Mouse (Mus musculus): ENCODE data around the gene 4930442H23Rik.
"Not testable (repeated sequence)": the region's sequence is repeated elsewhere in the genome, so short reads cannot be mapped to it uniquely, and the experiment has no call there.

Gene 4930442H23Rik

DNA sequence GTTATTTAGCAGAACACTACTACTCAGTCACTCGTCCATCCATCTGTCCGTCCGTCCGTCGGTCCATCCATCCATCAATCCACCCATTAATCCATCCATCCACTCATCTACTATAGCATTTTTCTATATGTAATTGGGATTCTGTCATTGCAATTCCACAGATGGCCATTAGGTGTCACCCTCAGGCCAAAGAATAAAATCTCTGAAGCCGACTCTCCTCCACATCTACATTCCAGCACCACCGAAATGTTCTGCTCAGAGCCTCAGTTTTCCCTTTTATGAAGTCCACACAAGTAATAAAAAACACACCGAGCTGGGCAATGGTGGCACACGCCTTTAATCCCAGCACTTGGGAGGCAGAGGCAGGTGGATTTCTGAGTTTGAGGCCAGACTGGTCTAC is 14.6 kb upstream of the 4930442H23Rik start:
- peak in 1 of 2 experiments; percentile 60 for DNase-seq (ENCODE audit: low spot score in 2 of 2)

DNA sequence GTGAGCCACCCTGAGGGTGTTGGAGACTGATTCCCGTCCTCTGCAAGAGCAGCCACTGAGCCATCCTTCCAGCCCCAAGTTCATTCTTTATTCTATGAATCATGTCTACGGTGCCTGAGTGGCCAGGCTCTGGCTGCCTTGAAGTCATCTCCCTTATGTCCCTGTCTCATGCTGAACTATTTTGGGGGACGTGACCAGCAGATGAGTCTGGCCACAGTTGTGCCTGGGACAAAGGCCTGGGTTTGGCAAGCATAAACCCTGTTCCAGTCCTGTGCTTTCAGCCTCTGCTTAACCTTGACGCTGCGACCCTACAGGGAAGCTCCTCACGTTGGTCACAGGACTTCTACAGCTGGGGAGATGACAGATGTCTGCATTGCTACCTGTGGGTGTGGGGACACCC is 13.7 kb upstream of the 4930442H23Rik start:
- no peak for DNase-seq (ENCODE audit: low spot score in 2 of 2)

DNA sequence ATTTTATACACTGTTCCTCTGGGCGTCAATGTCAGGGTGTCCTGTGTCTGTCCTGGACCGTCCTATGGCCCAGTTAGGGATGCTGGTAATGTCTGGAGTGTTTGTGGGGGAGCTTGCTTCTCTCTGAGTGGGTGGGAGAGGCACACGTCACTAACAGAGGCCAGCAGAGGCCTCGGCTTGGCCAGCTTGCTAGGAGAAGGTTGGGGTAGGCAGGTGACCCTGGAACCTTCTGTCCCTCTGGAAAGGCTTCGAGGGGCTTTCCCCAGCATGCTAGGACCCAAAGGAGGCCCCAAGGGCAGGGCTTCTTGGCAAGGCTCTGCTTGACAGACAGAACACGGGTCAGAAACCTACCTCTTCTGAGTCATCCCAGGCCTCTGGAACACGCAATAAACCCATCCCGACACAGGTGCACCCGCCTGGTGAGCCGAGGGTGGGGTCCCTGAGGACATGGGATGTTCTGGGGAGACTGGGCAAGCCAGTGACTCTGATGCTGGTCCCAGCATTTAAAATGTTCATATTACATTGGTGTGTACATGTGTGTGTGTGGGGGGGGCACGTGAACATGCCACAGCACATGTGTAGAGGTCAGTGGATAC is 12.9 kb upstream of the 4930442H23Rik start:
- DNase-seq (ENCODE audit: low spot score in 2 of 2) = no peak

DNA sequence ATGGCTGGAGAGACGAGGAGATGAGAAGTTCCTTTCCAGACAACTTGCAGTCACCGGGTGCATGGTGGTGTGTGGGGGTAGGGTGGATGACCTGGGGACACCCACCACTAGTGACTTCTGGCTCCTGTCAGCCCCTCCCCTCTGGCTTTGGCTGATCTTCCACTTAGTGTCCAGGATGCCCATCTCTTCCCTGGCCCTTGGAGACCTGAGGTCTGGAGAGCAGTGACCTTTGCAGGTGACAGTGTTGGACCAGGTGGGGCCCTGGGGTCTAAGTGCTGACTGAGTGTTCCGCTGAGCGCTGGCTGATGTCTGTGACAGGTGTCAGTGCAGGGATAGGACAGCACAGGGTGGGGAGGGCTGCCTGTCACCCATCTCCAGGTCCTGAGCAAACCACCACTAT is 11.7 kb upstream of the 4930442H23Rik start:
- no peak for DNase-seq (ENCODE audit: low spot score in 2 of 2)

DNA sequence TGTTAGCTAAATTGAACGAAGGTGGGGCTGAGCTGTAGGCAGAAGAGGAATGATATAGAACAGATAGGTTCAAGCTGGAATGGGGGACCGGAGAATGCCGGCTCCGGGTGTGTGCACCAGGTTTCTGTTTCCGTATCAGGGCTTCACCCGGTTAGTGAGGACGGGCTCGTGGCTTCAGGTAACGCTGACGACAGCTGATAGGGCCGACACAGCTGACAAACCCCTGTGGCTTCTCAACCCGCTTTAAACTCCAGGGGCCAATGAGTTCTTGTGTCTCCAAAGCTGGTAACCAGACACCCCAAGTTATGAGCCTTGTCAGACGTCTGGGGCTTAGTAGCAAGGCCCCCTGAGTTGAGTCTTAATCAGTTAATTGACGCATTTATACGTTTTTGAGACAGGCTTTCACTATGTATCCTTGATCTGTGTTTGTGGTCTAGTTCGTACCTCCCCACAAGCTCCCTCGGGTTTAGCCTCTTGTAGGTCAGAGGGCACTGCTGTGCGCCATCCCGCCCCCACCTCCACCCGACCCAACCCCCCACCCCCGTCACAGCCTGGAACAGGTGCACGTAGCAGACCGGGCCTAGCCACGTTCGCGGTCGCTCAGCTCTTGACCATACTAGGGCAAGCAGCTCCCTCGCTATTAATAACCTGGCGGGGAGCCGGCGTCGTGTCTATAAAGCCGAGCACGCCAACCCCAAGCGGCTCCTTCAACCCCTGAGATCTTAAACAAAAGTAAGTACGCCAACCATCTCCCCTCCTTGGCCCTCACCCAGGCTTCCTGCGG is 10.5 kb upstream of the 4930442H23Rik start:
- DNase-seq (ENCODE audit: low spot score in 2 of 2) = peak; percentile 73 to 74

- DNase-seq (ENCODE audit: low spot score in 2 of 2) = peak in 1 of 2 experiments; percentile 41
Observed at GRCm38 (mm10) chr10:81192968-81193501, 9.4 kb upstream of the 4930442H23Rik start.

GRCm38 (mm10) chr10:81192270-81192967 is 8.8 kb upstream of the 4930442H23Rik start:
- DNase-seq (ENCODE audit: low spot score in 2 of 2) = peak; percentile 85 to 87

DNA sequence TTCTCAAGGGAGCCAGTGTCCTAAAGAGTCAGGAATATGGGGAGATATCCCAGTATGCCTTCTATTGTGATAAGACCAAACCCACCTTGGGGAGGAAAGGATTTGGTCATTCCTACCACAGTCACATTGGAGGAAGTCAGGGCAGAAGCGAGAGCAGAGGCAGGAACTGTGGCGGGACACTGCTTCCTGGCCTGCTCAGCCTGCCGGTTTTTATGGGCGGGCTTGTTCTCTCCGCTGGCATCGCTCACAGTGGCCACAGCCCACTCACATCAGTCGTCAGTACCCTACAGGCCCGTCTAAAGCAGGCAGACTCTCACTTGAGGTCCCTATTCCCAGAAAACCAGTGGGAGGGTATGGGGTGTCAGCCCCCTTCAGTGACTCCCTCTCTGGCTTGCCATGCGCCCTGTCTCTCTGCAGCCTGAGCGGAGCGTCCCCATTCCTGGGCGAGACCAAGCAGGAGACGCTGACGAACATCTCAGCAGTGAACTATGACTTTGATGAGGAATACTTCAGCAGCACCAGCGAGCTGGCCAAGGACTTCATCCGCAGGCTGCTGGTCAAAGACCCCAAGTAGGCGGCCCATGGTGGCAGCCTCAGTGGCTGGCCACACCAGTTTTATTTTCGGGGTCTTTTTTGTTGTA is 7.8 kb upstream of the 4930442H23Rik start:
- no peak for DNase-seq (ENCODE audit: low spot score in 2 of 2)

- no peak for DNase-seq (ENCODE audit: low spot score in 2 of 2)
Observed at GRCm38 (mm10) chr10:81190912-81191321, 7.3 kb upstream of the 4930442H23Rik start.

DNA sequence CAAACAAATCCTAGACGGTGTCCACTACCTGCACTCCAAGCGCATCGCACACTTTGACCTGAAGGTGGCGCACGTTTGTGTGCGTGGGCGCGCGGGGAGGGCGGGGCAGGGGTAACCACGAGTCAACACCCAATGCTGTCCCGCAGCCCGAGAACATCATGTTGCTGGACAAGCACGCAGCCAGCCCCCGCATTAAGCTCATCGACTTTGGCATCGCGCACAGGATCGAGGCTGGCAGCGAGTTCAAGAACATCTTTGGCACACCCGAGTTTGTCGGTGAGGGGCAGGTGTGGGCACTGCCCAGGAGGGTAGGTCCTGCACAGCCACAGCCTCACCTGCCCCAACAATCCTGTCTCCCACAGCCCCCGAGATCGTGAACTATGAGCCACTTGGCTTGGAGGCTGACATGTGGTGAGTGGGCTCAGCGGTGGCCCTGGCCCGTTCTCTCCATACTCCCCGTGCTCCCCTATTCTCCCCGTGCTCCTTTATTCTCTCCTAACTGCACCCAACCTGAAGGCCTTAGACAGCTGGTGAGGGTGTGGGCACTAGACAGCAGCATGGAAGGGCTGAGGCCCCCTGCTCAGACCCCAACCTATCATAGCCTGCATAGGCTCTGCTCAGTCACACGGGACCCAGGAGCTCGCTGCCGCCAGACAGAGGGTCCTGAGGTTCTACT is 6.7 kb upstream of the 4930442H23Rik start:
- no peak for DNase-seq (ENCODE audit: low spot score in 2 of 2)

DNA sequence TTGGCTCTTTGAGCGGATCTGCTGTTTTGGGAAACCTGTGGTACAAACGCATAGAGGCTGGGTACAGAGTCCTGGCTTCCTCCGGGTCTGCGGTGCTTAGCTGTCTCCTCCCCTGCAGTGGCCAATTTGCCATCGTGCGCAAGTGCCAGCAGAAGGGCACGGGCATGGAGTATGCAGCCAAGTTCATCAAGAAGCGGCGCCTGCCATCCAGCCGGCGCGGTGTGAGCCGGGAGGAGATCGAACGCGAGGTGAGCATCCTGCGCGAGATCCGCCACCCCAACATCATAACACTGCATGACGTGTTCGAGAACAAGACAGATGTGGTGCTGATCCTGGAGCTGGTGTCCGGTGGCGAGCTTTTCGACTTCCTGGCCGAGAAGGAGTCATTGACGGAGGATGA is 6.2 kb upstream of the 4930442H23Rik start:
- no peak for DNase-seq (ENCODE audit: low spot score in 2 of 2)

GRCm38 (mm10) chr10:81187161-81187560 is 3.5 kb upstream of the 4930442H23Rik start:
- no peak for DNase-seq (ENCODE audit: low spot score in 2 of 2)

- no peak for DNase-seq (ENCODE audit: low spot score in 2 of 2)
Observed at GRCm38 (mm10) chr10:81184765-81185164, 1.1 kb upstream of the 4930442H23Rik start.

DNA sequence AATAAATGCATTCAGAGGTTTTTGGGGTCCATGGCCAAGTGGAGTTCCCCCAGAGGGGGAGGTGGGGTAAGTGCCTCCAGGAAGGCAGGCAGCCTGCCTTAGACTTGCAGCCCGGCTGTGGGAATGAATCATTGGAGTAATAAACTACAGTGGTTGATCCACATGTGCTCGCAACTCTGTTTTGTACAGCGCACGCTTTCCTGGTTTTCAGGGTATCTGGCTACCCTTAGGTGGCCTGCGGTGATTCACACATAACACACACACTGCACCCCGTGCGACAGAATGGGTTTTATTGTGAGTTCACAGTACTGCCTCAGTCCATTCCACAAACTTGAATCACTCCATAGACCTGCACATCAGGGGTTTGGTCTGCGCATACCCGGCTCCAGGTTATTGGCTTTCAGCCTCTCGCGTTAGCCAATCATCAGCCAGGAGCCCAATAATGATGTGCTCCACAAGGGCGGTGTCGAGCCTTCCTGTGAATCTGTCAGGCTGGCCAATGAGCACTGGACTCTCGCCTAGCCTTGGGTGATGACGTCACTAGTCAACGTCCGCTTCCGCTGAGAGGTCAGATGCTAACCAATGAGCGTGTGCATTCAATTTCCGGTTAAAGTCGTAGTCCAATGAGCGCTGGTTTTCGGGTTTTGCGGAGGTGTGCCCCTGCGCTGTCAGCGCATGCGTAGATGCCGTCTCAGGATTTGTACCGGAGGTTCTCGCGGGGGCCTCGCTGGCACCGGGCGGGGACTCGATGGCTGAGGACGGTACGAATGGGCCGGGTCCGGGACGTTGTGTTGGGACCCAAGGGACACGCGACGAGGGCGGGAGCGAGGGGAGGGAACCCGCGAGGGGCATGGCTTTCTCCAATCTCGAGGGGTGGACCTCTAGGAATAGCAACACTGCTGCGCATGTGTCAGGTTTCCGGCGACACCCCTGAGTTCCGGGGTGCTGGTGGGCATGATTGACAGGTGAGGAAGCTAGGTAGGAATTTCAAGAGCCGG is 1.0 kb downstream of the 4930442H23Rik start, which contains the start of gene Dapk3:
Dapk3 (plus strand) TSS at position 670 of the 998 bp plus-strand sequence.
- DNase-seq (ENCODE audit: low spot score in 2 of 2) = peak; percentile 96 to 97

- DNase-seq (ENCODE audit: low spot score in 2 of 2) = not testable (repeated sequence)
Observed at GRCm38 (mm10) chr10:81181860-81182259, 1.8 kb downstream of the 4930442H23Rik start.

DNA sequence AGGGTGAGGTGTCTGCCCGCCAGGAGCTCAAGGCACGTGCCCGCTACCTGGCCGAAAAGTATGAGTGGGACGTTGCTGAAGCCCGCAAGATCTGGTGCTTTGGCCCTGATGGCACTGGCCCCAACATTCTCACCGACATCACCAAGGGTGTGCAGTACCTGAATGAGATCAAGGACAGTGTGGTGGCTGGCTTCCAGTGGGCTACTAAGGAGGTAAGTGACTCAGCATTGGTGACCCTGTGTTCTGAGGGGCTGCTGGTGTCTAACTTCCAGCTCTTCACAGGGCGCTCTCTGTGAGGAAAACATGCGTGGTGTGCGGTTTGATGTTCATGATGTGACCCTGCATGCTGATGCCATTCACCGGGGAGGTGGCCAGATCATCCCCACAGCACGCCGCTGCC is 2.7 kb downstream of the 4930442H23Rik start:
- no peak for DNase-seq (ENCODE audit: low spot score in 2 of 2)

GRCm38 (mm10) chr10:81179451-81180342 is 4.0 kb downstream of the 4930442H23Rik start:
- no peak for DNase-seq (ENCODE audit: low spot score in 2 of 2)

DNA sequence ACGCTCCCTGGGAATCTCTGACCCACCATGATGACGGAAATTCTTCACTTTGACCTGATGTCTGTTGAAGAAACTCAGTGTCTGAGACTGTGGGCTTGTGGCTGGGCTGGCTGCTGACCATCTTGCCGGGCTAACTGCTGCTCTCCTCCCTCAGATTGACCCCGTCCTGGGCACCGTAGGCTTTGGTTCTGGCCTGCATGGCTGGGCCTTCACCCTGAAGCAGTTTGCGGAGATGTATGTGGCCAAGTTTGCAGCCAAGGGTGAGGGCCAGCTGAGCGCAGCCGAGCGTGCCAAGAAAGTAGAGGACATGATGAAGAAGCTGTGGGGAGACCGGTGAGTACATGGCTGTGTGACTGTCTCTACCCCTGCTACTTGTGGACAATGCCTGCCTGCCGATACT is 4.7 kb downstream of the 4930442H23Rik start:
- DNase-seq (ENCODE audit: low spot score in 2 of 2) = no peak
